Mouse (Mus musculus) C2C12 (cell line): ENCODE data around the gene Olfr750.

Experiments
- CEBPB ChIP-seq: IDR thresholded peaks from one replicate; pipeline ENCODE4 v1.6.1; 2011; ENCODE audit warnings: low read depth, mild to moderate bottlenecking, control low read depth, moderate library complexity
- CTCF ChIP-seq: IDR thresholded peaks from one replicate; pipeline ENCODE4 v1.5.1; 2011; ENCODE audit not compliant: control insufficient read depth, insufficient read depth, insufficient read length
- MAX ChIP-seq: IDR thresholded peaks from one replicate; pipeline ENCODE4 v1.6.1; 2011; ENCODE audit warnings: mild to moderate bottlenecking, control low read depth
- MYOD1 ChIP-seq: IDR thresholded peaks from one replicate; pipeline ENCODE4 v1.6.1; 2011; ENCODE audit warnings: low read depth; ENCODE audit not compliant: control insufficient read depth, insufficient read length
- USF1 ChIP-seq: IDR thresholded peaks from one replicate; pipeline ENCODE4 v1.6.1; 2011; ENCODE audit warnings: low read depth, mild to moderate bottlenecking, control low read depth, moderate library complexity

DNA sequence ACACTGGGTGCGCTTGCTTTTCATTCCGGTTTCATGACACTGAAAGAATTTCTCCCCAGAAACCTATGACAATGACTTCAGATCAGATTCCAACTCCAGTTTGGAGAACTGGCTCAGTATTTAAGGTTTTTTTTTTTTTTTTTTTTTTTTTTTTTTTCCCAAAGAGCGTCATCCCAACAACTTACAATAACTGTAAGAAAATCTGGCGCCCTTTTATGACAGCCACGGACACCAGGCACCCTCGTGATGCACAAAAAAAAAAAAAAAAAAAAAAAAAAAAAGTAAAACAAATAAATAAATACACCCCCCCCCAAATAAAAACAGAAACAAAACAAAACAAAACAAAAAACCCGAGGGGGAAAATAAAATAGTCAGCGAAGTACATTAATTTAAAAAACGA lies 13.5 kb upstream of the Olfr750 start:
- TF ChIP-seq CTCF (no peak), MAX (no peak), USF1 (no peak), MYOD1 (no peak), CEBPB (no peak)
